Mouse (Mus musculus) stomach, postnatal 0 days (tissue): ENCODE results near the gene Shc4. TPM values are rescaled to one million over a fixed set of nuclear protein-coding genes. Genes with fewer than 3 reads are reported as not detected.

ENCODE experiments used
- ATAC-seq: fragments of 200-750 bp; cut with Nextera tagmentation; 2 replicates; pipeline ENCODE4 v1.8.0; 2017; ENCODE audit not compliant: low FRiP score, low TSS enrichment
- DNase-seq: peaks from one replicate; pipeline ENCODE4 v3.0.0-alpha.2; 2016; ENCODE audit warnings: low spot score
- H3K27ac ChIP-seq: fragments of 300-500 bp; sonication (generic); replicated peaks from 2 replicates; pipeline ENCODE4 v1.5.1; 2014; ENCODE audit warnings: mild to moderate bottlenecking, control low read depth
- H3K27me3 ChIP-seq: fragments of 300-500 bp; sonication (generic); 2 replicates; pipeline ENCODE4 v1.6.1; 2014; ENCODE audit warnings: low read length; ENCODE audit not compliant: control insufficient read depth, insufficient read depth
- H3K36me3 ChIP-seq: fragments of 300-500 bp; sonication (generic); 2 replicates; pipeline ENCODE4 v1.6.1; 2014; ENCODE audit warnings: low read length, mixed read lengths; ENCODE audit not compliant: control insufficient read depth, insufficient read depth
- H3K4me1 ChIP-seq: fragments of 300-500 bp; sonication (generic); replicated peaks from 2 replicates; pipeline ENCODE4 v1.6.1; 2014; ENCODE audit warnings: antibody characterized with exemption; ENCODE audit not compliant: control insufficient read depth, insufficient read depth
- H3K4me2 ChIP-seq: fragments of 300-500 bp; sonication (generic); replicated peaks from 2 replicates; pipeline ENCODE4 v1.6.1; 2014; ENCODE audit warnings: low read depth, mild to moderate bottlenecking, control low read depth, moderate library complexity
- H3K4me3 ChIP-seq: fragments of 300-500 bp; sonication (generic); 2 replicates; pipeline ENCODE4 v1.5.1; 2014; ENCODE audit warnings: low read depth, low read length, control low read depth
- H3K9ac ChIP-seq: fragments of 300-500 bp; sonication (generic); 2 replicates; pipeline ENCODE4 v1.6.1; 2014; ENCODE audit warnings: mild to moderate bottlenecking, low read length, control low read depth, mixed read lengths
- H3K9me3 ChIP-seq: fragments of 300-500 bp; sonication (generic); 2 replicates; pipeline ENCODE4 v1.6.1; 2016; ENCODE audit warnings: low read length; ENCODE audit not compliant: control insufficient read depth
- CTCF ChIP-seq: IDR thresholded peaks from 2 replicates; pipeline ENCODE4 v1.5.1; 2016; ENCODE audit warnings: antibody characterized with exemption, low read depth, mild to moderate bottlenecking, moderate library complexity
- EP300 ChIP-seq: optimal IDR thresholded peaks from 2 replicates; pipeline ENCODE3; 2016; ENCODE audit warnings: antibody characterized with exemption
- WGBS: fragments of 180-500 bp; shearing (Covaris S2); extraction: QIAGEN DNeasy Blood & Tissue Kit; methylation state at CpG from one replicate; pipeline ENCODE4 v1.1.7; 2014; 5-methylcytosine and 5-hydroxymethylcytosine counted together
- polyA plus RNA-seq: library from polyadenylated mRNA; unstranded; fragments of >200 nt; fragmentation: Nextera tagmentation; extraction: Ambion mirVana; gene quantifications from 2 replicates; pipeline ENCODE4 v1.2.1, GENCODE M21; 2015

Shc4 gene
- 1.0 and 1.1 TPM in 2 replicates for polyA plus RNA-seq

GRCm38 (mm10) chr2:125724086-125724430 lies at the start of gene Shc4:
Gene Shc4, minus strand, starts transcription at chr2:125724148.
- Histone ChIP-seq H3K36me3 (no peaks in the 10 kb centered on the region), H3K27me3 (no peaks in the 10 kb centered on the region), H3K27ac (no peak within 1 kb of the TSS), H3K4me2 (peak within 1 kb of the TSS; percentile 86), H3K4me3 (peak within 1 kb of the TSS; percentile 45), H3K9ac (0 out of 2 replicates have a peak within 1 kb of the TSS, but pooled peaks have one; percentile 4), H3K4me1 (peaks cover 3% of the 10 kb centered on the region; the same call in 1 of the 2 replicates), H3K9me3 (no peaks in the 10 kb centered on the region)
- under 1% methylated on average over 15 of the region's 15 CpGs for WGBS
- TF ChIP-seq EP300, result no peak
- TF ChIP-seq CTCF, result no peak
- peak; percentile 72 for DNase-seq
- ATAC-seq, result peak; percentile 70

- ATAC-seq, result peak; percentile 74; the same call in 1 of the 2 replicates
These were observed 41.1 kb upstream of the Shc4 start for GRCm38 (mm10) chr2:125765029-125765428.

DNA sequence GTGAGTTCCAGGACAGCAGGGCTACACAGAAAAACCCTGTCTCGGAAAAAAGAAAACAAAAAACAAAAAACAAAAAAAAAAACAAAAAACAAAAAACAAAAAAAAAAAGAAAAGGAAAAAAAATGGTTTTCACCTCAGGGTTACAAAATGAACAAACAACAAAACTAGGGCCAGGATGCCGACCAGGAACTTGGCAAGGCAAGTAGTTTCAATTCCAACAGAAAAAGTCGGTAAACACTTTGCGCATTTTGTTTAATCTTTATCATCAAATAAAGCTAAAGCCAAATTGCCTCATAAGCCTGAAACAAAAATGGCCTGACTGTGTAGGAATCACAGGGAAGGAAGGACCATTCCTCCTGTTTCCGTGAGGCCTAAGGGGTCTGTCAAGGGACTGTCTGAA lies 40.6 kb upstream of the Shc4 start:
- WGBS, result 74% methylated on average over 5 of the region's 5 CpGs
- no peak for ATAC-seq
- H3K36me3 ChIP-seq, result peaks cover 18% of the 10 kb centered on the region
- H3K4me2 ChIP-seq, result no peak overlapping the region
- H3K27ac ChIP-seq, result no peak overlapping the region
- no peak for DNase-seq
- no peaks in the 10 kb centered on the region for H3K27me3 ChIP-seq
- no peaks in the 10 kb centered on the region for H3K4me1 ChIP-seq
- no peaks in the 10 kb centered on the region for H3K9me3 ChIP-seq
- no peak overlapping the region for H3K9ac ChIP-seq
- no peak overlapping the region for H3K4me3 ChIP-seq
- TF ChIP-seq CTCF, result no peak
- no peak for TF ChIP-seq EP300

More at GRCm38 (mm10) chr2:125765029-125765428, 41.1 kb upstream of the Shc4 start:
- Histone ChIP-seq H3K4me3 (no peak overlapping the region), H3K27ac (no peak overlapping the region), H3K4me2 (no peak overlapping the region), H3K36me3 (peaks cover 19% of the 10 kb centered on the region), H3K4me1 (no peaks in the 10 kb centered on the region), H3K27me3 (no peaks in the 10 kb centered on the region), H3K9me3 (no peaks in the 10 kb centered on the region), H3K9ac (no peak overlapping the region)
- WGBS, result 81% methylated on average over 3 of the region's 3 CpGs
- peak; percentile 40 for DNase-seq
- TF ChIP-seq EP300 (no peak), CTCF (peak; percentile 78)

DNA sequence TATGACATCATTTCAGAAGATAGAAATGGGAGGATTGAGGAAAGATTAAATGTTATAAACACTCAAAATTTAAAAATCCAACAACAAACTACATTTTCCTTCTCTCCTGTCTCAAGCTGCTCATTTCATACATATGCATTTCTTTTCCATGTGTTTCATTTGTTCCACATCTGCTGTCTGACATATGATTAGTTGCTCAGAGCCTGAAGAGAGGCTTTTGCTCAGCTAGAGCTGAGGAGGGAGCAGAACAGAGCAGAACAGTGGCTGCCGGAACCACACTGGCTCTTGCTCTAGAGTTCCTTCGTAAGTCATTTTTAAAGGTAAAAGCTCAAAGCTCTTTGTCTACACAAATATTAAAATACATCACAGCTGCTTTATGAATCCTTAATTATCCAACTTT lies 25.4 kb upstream of the Shc4 start:
- H3K9me3 ChIP-seq, result no peaks in the 10 kb centered on the region
- H3K4me1 ChIP-seq, result no peaks in the 10 kb centered on the region
- H3K9ac ChIP-seq, result no peak overlapping the region
- DNase-seq (no peak), ATAC-seq (no peak)
- WGBS, result 91% methylated on average over 2 of the region's 2 CpGs
- H3K27ac ChIP-seq, result no peak overlapping the region
- no peak for TF ChIP-seq CTCF
- TF ChIP-seq EP300, result no peak
- H3K4me2 ChIP-seq, result no peak overlapping the region
- H3K27me3 ChIP-seq, result no peaks in the 10 kb centered on the region
- H3K4me3 ChIP-seq, result no peak overlapping the region
- H3K36me3 ChIP-seq, result peaks cover 34% of the 10 kb centered on the region

GRCm38 (mm10) chr2:125739338-125739737 lies 15.4 kb upstream of the Shc4 start:
- Histone ChIP-seq H3K4me1 (no peaks in the 10 kb centered on the region), H3K9me3 (no peaks in the 10 kb centered on the region), H3K4me2 (no peak overlapping the region), H3K4me3 (no peak overlapping the region), H3K36me3 (peaks cover 18% of the 10 kb centered on the region), H3K9ac (no peak overlapping the region), H3K27me3 (no peaks in the 10 kb centered on the region), H3K27ac (0 out of 2 replicates have a peak overlapping the region, but pooled peaks have one; percentile 13)
- 63% methylated on average over 6 of the region's 6 CpGs for WGBS
- TF ChIP-seq CTCF, result no peak
- DNase-seq (no peak), ATAC-seq (no peak)

- peaks cover 15% of the 10 kb centered on the region for H3K36me3 ChIP-seq
- DNase-seq, result no peak
- TF ChIP-seq EP300 (no peak), CTCF (peak; percentile 57)
- H3K4me2 ChIP-seq, result no peak overlapping the region
- 67% methylated on average over 5 of the region's 5 CpGs for WGBS
- no peak overlapping the region for H3K4me3 ChIP-seq
- no peaks in the 10 kb centered on the region for H3K27me3 ChIP-seq
- no peak overlapping the region for H3K9ac ChIP-seq
- no peaks in the 10 kb centered on the region for H3K9me3 ChIP-seq
- no peak for ATAC-seq
- no peaks in the 10 kb centered on the region for H3K4me1 ChIP-seq
- H3K27ac ChIP-seq, result no peak overlapping the region
These were observed 14.8 kb upstream of the Shc4 start for GRCm38 (mm10) chr2:125738718-125739117.
